Mouse (Mus musculus) bone marrow, adult 2 months (tissue): ENCODE measurements around the gene Tmem104. TPM values are rescaled to one million over a fixed set of nuclear protein-coding genes. Genes with fewer than 3 reads are reported as not detected.

Experiments used
- H3K27ac ChIP-seq: fragments of 200-500 bp; 2 replicates; pipeline ENCODE4 v1.5.1; 2012; ENCODE audit warnings: low read depth, mild to moderate bottlenecking, control low read depth, inconsistent platforms, low read length; ENCODE audit not compliant: control insufficient read depth, poor library complexity, insufficient read depth
- H3K4me1 ChIP-seq: fragments of 200-500 bp; 2 replicates; pipeline ENCODE4 v1.6.1; 2011; ENCODE audit warnings: low read length; ENCODE audit not compliant: control insufficient read depth, insufficient read depth
- H3K4me3 ChIP-seq: fragments of 200-500 bp; replicated peaks from 2 replicates; pipeline ENCODE3; 2011; ENCODE audit warnings: mild to moderate bottlenecking, low read depth, low read length, control low read depth; ENCODE audit not compliant: control insufficient read depth
- CTCF ChIP-seq: fragments of 200-500 bp; IDR thresholded peaks from 2 replicates; pipeline ENCODE4 v1.5.1; 2011; ENCODE audit warnings: low read length, control low read depth; ENCODE audit not compliant: control insufficient read depth, insufficient read depth
- POLR2A ChIP-seq: fragments of 200-500 bp; IDR thresholded peaks from 2 replicates; pipeline ENCODE4 v1.6.1; 2011; ENCODE audit warnings: low read depth, mild to moderate bottlenecking, control low read depth, low read length, borderline replicate concordance; ENCODE audit not compliant: control insufficient read depth
- whole genome bisulfite sequencing: fragments of 180-500 bp; shearing (Covaris S2); methylation state at CpG from one replicate; pipeline ENCODE4 v1.1.7; 2018; 5-methylcytosine and 5-hydroxymethylcytosine counted together
- polyA plus RNA-seq: library from polyadenylated mRNA; stranded (reverse); fragments of >200 nt; gene quantifications from 2 replicates; pipeline ENCODE4 v1.2.4, GENCODE M21; 2011; ENCODE audit warnings: low replicate concordance; ENCODE audit not compliant: missing spikeins, insufficient read depth, insufficient read length

Tmem104 gene
- 3.1 and 5.8 TPM in 2 replicates for polyA plus RNA-seq

DNA sequence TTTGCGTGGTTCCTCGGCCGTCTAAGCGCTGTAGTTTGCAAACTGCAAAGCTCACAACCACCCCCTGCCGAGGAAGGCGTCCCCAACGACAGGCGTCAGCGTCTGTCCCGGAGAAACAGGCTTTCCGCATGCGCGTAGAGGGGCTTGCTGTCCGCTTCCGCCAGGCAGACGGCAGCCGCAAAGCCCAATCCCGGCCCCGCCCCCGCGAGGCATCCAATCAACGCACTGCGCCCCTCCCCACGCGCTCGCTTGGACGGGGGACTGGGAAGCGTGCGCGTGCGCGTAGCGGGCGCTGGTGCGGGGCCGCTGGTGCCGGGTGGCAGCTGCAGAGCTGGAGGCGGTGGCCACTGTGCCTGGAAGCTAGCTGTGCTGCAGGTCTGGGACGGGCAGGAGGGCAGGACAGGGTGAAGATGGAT lies at the start of gene Tmem104:
Gene Tmem104 (plus strand): TSS at position 264 of the 416 bp plus-strand sequence.
- peak within 1 kb of the TSS; percentile 86 for H3K27ac ChIP-seq
- under 1% methylated on average over 39 of the region's 39 CpGs for WGBS
- peak within 1 kb of the TSS; percentile 86 for H3K4me3 ChIP-seq
- H3K4me1 ChIP-seq: peaks cover 4% of the 10 kb centered on the region; the same call in 1 of the 2 replicates
- TF ChIP-seq CTCF: peak; percentile 11; the same call in 1 of the 2 replicates
- TF ChIP-seq POLR2A: peak; percentile 65; the same call in 1 of the 2 replicates

DNA sequence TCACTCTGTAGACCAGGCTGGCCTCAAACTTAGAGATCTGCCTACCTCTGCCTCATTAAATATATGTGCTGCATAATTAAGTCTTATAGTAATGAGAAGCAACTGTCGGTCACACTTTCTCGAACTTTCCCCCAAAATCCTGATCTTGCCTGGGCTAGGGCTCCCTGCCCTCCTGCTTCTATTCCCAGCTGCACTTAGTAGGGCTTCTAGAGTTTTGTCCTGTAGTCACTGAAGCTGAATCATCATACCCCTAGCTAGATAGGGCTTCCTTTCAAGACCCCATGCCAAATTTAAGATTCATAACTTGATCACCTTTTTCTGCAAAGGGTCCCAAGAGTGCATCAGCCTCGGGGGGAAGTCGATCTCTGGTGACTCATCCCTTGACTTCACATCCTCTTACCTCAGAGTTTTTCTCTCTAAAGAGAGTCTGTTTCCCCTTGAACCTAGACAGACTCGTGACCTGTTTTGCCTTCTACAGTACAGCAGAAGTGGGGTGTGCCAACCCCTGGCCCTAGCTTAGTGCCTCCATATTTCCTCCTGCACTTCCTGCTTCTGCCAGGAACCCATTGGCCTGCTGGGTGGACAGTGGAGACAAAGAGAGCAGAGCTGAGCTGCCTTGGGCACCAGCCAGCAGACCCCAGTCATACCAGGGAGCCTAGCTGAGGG lies 48.6 kb upstream of the Tmem104 start:
- Histone ChIP-seq H3K4me3 (no peak overlapping the region), H3K4me1 (peaks cover 5% of the 10 kb centered on the region), H3K27ac (peak overlapping the region; percentile 94)
- TF ChIP-seq POLR2A (no peak), CTCF (no peak)
- WGBS: 27% methylated on average over 5 of the region's 5 CpGs

DNA sequence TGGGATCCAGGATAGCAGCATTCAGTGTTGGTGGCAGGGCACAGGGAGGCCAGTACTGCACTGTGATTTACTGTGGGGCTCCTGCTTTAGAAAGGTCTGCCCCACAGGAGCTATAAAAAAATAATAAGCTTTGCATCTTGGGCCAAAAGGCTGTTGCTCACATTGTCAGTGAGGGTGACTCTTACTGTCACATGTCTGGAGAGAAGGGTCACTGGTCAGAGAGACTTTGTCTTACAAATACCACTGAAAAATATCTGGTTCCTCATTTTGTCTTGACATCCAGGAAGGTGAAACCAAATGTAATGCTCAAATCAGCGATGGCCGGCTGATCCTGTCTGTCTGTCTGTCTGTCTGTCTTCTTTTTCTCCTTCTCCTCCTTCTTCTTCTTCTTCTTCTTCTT lies 45.3 kb upstream of the Tmem104 start:
- peak overlapping the region; percentile 25; the same call in 1 of the 2 replicates for H3K27ac ChIP-seq
- TF ChIP-seq CTCF (no peak), POLR2A (no peak)
- peaks cover 3% of the 10 kb centered on the region for H3K4me1 ChIP-seq
- 6% methylated on average over 2 of the region's 2 CpGs for WGBS
- no peak overlapping the region for H3K4me3 ChIP-seq

DNA sequence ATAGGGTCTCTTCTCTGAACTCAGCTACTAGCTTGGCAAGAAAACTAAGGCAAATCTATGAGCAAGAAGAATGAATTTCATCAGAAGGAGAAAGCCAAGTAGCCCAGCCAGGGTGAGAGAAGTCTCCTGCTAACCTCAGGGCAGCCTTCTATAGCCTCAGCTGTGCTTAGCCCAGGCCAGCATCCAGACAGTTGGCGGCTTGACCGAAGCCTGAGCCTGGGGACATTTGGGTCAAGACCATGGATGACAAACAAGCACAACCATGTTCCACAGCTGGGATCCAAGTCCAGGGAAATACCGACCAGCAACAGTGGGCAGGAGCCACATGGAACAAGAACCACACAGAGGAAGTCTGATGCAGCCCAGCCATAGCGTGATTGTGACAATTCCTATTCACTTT lies 39.5 kb upstream of the Tmem104 start:
- WGBS: 81% methylated on average over 4 of the region's 4 CpGs
- peaks cover 6% of the 10 kb centered on the region; the same call in 1 of the 2 replicates for H3K4me1 ChIP-seq
- H3K4me3 ChIP-seq: no peak overlapping the region
- TF ChIP-seq CTCF: no peak
- TF ChIP-seq POLR2A: no peak
- no peak overlapping the region for H3K27ac ChIP-seq

DNA sequence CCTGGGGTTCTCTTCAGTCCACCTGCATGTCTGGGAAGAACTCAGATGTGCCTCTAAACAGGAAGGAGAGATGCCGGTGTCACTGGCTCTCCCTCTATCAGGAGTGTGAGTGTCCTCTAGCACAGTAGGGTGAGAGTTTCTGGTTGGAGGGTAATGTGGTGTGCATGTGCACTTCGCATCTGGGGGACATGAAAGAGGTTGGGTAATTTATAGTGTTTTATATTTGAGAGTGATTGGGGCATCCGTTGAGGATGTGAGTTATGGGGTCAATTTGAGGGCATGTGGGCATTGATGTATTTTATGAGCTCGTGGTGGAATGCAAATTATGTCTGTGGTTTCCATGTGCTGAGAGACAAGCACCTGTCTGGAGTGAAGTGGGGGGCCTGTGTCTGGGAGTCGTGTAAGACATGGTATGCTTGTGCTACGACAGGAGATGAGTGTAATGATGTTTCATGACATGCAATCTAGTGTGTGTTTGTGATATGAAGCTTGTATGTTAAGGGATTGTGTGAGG lies 36.5 kb upstream of the Tmem104 start:
- no peak for TF ChIP-seq POLR2A
- no peak for TF ChIP-seq CTCF
- 35% methylated on average over 6 of the region's 6 CpGs for WGBS
- H3K4me3 ChIP-seq: no peak overlapping the region

DNA sequence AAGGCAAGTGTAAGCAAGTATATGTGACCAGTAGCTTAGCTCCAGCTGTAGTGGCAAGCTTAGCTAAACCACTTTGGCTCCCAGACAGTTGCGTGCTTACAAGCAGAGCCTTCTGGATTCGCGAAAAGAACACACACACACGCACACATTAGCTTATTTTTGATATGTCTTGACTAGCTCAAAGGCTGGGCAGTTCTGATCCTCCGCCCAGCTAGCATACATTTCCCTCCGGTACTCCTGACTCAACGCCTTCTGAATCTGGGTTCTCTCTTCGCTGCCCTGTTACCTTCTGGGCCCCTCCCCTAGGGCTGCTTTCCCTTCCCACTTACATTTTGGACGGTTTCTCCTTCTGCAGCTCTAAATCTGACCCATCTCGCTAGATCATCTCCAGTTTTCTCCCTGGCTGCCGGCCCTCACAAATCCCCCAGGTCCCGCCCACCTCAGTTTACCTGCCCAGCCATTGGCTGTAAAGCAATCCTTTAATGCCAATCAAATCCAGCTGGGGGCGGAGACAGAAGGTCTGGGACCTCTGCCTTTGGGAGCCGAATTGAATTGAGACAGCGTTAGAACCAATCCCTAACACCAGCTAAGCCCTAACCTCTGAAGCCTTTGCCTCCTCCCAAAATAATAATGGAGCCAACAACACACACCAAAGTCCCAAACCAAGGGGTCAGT lies 35.4 kb upstream of the Tmem104 start:
- no peak overlapping the region for H3K27ac ChIP-seq

More for the DNA sequence above, 36.5 kb upstream of the Tmem104 start:
- Histone ChIP-seq H3K4me1 (peaks cover 6% of the 10 kb centered on the region; the same call in 1 of the 2 replicates), H3K27ac (no peak overlapping the region)

DNA sequence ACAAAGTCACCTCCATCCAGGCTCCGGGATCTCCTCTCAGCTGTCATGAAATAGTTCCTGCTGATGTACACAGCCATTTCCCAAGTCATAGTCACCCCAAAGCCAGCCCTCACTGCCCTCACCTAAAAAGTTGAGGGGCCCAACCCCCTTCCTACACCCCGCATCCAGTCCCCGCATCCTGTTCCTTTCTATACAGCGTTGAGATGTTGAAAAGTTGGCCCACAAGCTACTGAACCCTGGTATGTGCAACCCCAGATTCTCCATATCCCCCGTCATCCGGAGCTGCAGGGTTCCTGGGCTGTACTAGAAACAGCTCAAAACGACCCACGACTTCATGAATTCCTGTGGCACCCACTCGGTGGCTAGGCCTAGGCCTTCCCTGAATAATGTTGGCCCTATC lies 34.2 kb upstream of the Tmem104 start:
- WGBS: 68% methylated on average over 9 of the region's 9 CpGs
- no peak for TF ChIP-seq CTCF
- no peak for TF ChIP-seq POLR2A
- Histone ChIP-seq H3K4me1 (peaks cover 11% of the 10 kb centered on the region), H3K27ac (no peak overlapping the region), H3K4me3 (no peak overlapping the region)

More for the DNA sequence above, 35.4 kb upstream of the Tmem104 start:
- TF ChIP-seq CTCF: no peak
- no peak for TF ChIP-seq POLR2A
- Histone ChIP-seq H3K4me3 (no peak overlapping the region), H3K4me1 (peaks cover 6% of the 10 kb centered on the region; the same call in 1 of the 2 replicates)
- 46% methylated on average over 15 of the region's 15 CpGs for WGBS

DNA sequence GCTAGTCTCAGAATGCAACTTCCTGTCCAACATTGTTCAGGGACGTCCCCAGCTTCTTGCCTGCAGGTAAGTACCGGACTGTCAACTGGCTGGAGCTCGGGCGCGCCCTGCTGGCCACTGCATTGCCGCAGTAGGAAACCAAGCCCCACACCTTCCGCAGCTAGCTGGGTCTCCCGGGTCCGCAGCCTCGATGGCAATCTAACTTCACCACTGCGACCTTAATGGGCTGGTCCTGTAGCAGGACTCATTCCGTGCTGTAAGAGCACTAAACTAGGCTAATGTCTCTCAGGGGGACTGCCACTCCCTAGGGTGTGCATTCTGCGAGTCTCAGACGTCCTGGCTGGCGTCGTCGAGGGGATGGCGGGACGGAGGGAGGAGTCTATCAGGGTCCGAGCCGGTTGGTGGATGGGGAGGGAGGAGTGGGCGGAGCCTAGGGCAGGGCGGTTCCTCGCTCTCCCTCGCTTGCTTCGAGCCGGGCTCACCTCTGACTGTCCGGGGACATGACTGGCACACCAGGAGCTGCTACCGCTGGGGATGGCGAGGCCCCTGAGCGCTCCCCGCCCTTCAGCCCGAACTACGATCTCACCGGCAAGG lies 33.5 kb upstream of the Tmem104 start:
- Histone ChIP-seq H3K4me3 (peak overlapping the region; percentile 83), H3K27ac (peak overlapping the region; percentile 77), H3K4me1 (peaks cover 14% of the 10 kb centered on the region)
- WGBS: under 1% methylated on average over 35 of the region's 35 CpGs
- TF ChIP-seq CTCF (peak; percentile 93), POLR2A (peak; percentile 82)
